Mouse (Mus musculus) heart, postnatal 0 days (tissue): ENCODE data around the gene Vmn1r65.
"Not testable (repeated sequence)": the region's sequence is repeated elsewhere in the genome, so short reads cannot be mapped to it uniquely, and the experiment has no call there.

ENCODE experiments used
- CTCF ChIP-seq: IDR thresholded peaks from 2 replicates; pipeline ENCODE4 v1.5.1; 2016; ENCODE audit warnings: antibody characterized with exemption, control low read depth, low read depth
- EP300 ChIP-seq: IDR thresholded peaks from 2 replicates; pipeline ENCODE4 v1.6.1; 2016; ENCODE audit warnings: antibody characterized with exemption, low read depth

- TF ChIP-seq CTCF, EP300: not testable (repeated sequence)
Observed at GRCm38 (mm10) chr7:5982426-5982825, 28.4 kb downstream of the Vmn1r65 start.
